Mouse (Mus musculus) bone marrow, adult 2 months (tissue): Measurements from ENCODE around the gene Atp8b4.

Source experiments
- CTCF ChIP-seq: fragments of 200-500 bp; IDR thresholded peaks from 2 replicates; pipeline ENCODE4 v1.5.1; 2011; ENCODE audit warnings: low read length, control low read depth; ENCODE audit not compliant: control insufficient read depth, insufficient read depth
- POLR2A ChIP-seq: fragments of 200-500 bp; IDR thresholded peaks from 2 replicates; pipeline ENCODE4 v1.6.1; 2011; ENCODE audit warnings: low read depth, mild to moderate bottlenecking, control low read depth, low read length, borderline replicate concordance; ENCODE audit not compliant: control insufficient read depth

GRCm38 (mm10) chr2:126394924-126395323 lies 105.5 kb downstream of the Atp8b4 start:
- no peak for TF ChIP-seq POLR2A
- TF ChIP-seq CTCF = no peak
